Mouse (Mus musculus): Measurements from ENCODE around the gene C9.

- no peak for TF ChIP-seq CTCF (IDR thresholded peaks at IDR 0.05)
- no peak for TF ChIP-seq POLR2A (IDR thresholded peaks at IDR 0.05; ENCODE audit: insufficient read depth, low read depth, low read length)
- no peak for TF ChIP-seq EP300 (IDR thresholded peaks at IDR 0.05; ENCODE audit: insufficient read depth, low read depth, low read length)
Observed at GRCm38 (mm10) chr15:6539639-6540338, 94.7 kb downstream of the C9 start.
